In genomic region chrX:163957381-163957780, GRCm38 (mm10) we compare ENCODE assay signal across 8 mouse cellular contexts. TPM values are rescaled to one million over a fixed set of nuclear protein-coding genes. Genes with fewer than 3 reads are reported as not detected.
A peak's percentile ranks its signal among the peaks of the same experiment; 100 is the strongest.
DNase-seq lines count a peak whose midpoint lies in the region; ATAC-seq and TF ChIP-seq lines count a peak whose summit lies in the region.

No protein-coding gene starts in this region.

- DNase-seq in liver, adult 2 months (ENCODE audit: extremely low read depth, low read depth, low spot score): no peak
- DNase-seq in liver: no peak
- DNase-seq in intestine, embryonic 14.5 days (ENCODE audit: low spot score): no peak
- DNase-seq in right cerebral cortex, adult 18-20 months: no peak
- no peak for DNase-seq in frontal cortex, adult 2 months (ENCODE audit: extremely low spot score in 1 of 2, low spot score in 1 of 2)
- DNase-seq in thymus, postnatal 10 days (ENCODE audit: low spot score in 2 of 2): no peak

- no peak for ATAC-seq in embryonic facial prominence, embryonic 13.5 days (ENCODE audit: insufficient number of reproducible peaks, insufficient read depth, low FRiP score, low TSS enrichment, low read depth)
- peak; percentile 7; the same call in 1 of the 2 replicates for ATAC-seq in intestine, embryonic 14.5 days (replicated peaks; ENCODE audit: low FRiP score, low TSS enrichment, low read depth)
- 0 out of 2 replicates have a peak, but pooled peaks have one; percentile 4 for ATAC-seq in neural tube, embryonic 12.5 days (ENCODE audit: low FRiP score, low read depth)

- H3K36me3 ChIP-seq in liver, adult 2 months (ENCODE audit: control insufficient read depth, insufficient read depth, low read length): peaks cover 9% of the 10 kb centered on the region; the same call in 1 of the 2 replicates
- H3K36me3 ChIP-seq in embryonic facial prominence, embryonic 13.5 days: peaks cover 11% of the 10 kb centered on the region
- H3K36me3 ChIP-seq in intestine, embryonic 14.5 days (ENCODE audit: control insufficient read depth, insufficient read depth, low read length): peaks cover 29% of the 10 kb centered on the region
- peaks cover 3% of the 10 kb centered on the region; the same call in 1 of the 2 replicates for H3K36me3 ChIP-seq in neural tube, embryonic 12.5 days

- TF ChIP-seq POLR2A in liver, adult 2 months (IDR thresholded peaks at IDR 0.05; ENCODE audit: extremely low read depth, insufficient read depth, low read length): no peak

- no peaks in the 10 kb centered on the region for H3K27me3 ChIP-seq in liver, adult 2 months (ENCODE audit: control insufficient read depth, insufficient read depth, low read length)
- peaks cover 17% of the 10 kb centered on the region for H3K27me3 ChIP-seq in embryonic facial prominence, embryonic 13.5 days
- no peaks in the 10 kb centered on the region for H3K27me3 ChIP-seq in intestine, embryonic 14.5 days (replicated peaks; ENCODE audit: control insufficient read depth, insufficient read depth, low read length)
- H3K27me3 ChIP-seq in neural tube, embryonic 12.5 days (replicated peaks): no peaks in the 10 kb centered on the region

- 0 out of 2 replicates have a peak overlapping the region, but pooled peaks have one; percentile 0 for H3K27ac ChIP-seq in liver, adult 2 months (replicated peaks; ENCODE audit: insufficient read depth, low read depth, low read length)
- peak overlapping the region; percentile 98 for H3K27ac ChIP-seq in embryonic facial prominence, embryonic 13.5 days
- peak overlapping the region; percentile 91 for H3K27ac ChIP-seq in intestine, embryonic 14.5 days (ENCODE audit: low read depth)
- H3K27ac ChIP-seq in neural tube, embryonic 12.5 days: no peak overlapping the region

- H3K9me3 ChIP-seq in embryonic facial prominence, embryonic 13.5 days: no peaks in the 10 kb centered on the region
- H3K9me3 ChIP-seq in intestine, embryonic 14.5 days (ENCODE audit: control insufficient read depth, low read length): no peaks in the 10 kb centered on the region
- H3K9me3 ChIP-seq in neural tube, embryonic 12.5 days: no peaks in the 10 kb centered on the region

- no peaks in the 10 kb centered on the region for H3K79me2 ChIP-seq in liver, adult 2 months (ENCODE audit: control insufficient read depth, insufficient read depth, low read length)

- no peak for TF ChIP-seq CTCF in liver, adult 2 months (IDR thresholded peaks at IDR 0.05; ENCODE audit: low read depth, low read length)

- 11% methylated on average over 12 of the region's 12 CpGs for WGBS in liver, adult 2 months
- 36% methylated on average over 12 of the region's 12 CpGs for WGBS in embryonic facial prominence, embryonic 13.5 days
- 28% methylated on average over 12 of the region's 12 CpGs for WGBS in intestine, embryonic 14.5 days
- WGBS in neural tube, embryonic 12.5 days: 41% methylated on average over 12 of the region's 12 CpGs

- peak overlapping the region; percentile 100 for H3K4me3 ChIP-seq in liver, adult 2 months (ENCODE audit: insufficient read depth, low read depth, low read length)
- peak overlapping the region; percentile 61 for H3K4me3 ChIP-seq in embryonic facial prominence, embryonic 13.5 days
- H3K4me3 ChIP-seq in intestine, embryonic 14.5 days (ENCODE audit: low read depth, low read length): peak overlapping the region; percentile 48
- peak overlapping the region; percentile 63 for H3K4me3 ChIP-seq in neural tube, embryonic 12.5 days

- peak overlapping the region; percentile 60 for H3K4me2 ChIP-seq in embryonic facial prominence, embryonic 13.5 days
- H3K4me2 ChIP-seq in intestine, embryonic 14.5 days (ENCODE audit: low read length): peak overlapping the region; percentile 47
- H3K4me2 ChIP-seq in neural tube, embryonic 12.5 days (replicated peaks): peak overlapping the region; percentile 61

- peaks cover 2% of the 10 kb centered on the region; the same call in 1 of the 2 replicates for H3K4me1 ChIP-seq in liver, adult 2 months (ENCODE audit: control insufficient read depth, insufficient read depth, low read length)
- peaks cover 3% of the 10 kb centered on the region; the same call in 1 of the 2 replicates for H3K4me1 ChIP-seq in embryonic facial prominence, embryonic 13.5 days
- H3K4me1 ChIP-seq in intestine, embryonic 14.5 days (replicated peaks; ENCODE audit: control insufficient read depth, insufficient read depth, low read length): no peaks in the 10 kb centered on the region
- 0 out of 2 replicates have a peak, but pooled peaks cover 3% of the 10 kb centered on the region for H3K4me1 ChIP-seq in neural tube, embryonic 12.5 days

- H3K9ac ChIP-seq in liver, adult 2 months (ENCODE audit: low read depth, low read length): peak overlapping the region; percentile 57
- H3K9ac ChIP-seq in embryonic facial prominence, embryonic 13.5 days: peak overlapping the region; percentile 80
- H3K9ac ChIP-seq in intestine, embryonic 14.5 days (ENCODE audit: low read length): peak overlapping the region; percentile 77
- peak overlapping the region; percentile 73 for H3K9ac ChIP-seq in neural tube, embryonic 12.5 days

RNA-seq across cellular contexts. Expression of gene Zrsr2, which starts 1.1 kb away (rescaled TPM):
- total RNA-seq in liver, adult 2 months (2014; rRNA removed): 6.7 and 6.8 TPM in 2 replicates
- polyA plus RNA-seq in liver, adult 2 months (2012; rRNA removed): 4.9 and 5.4 TPM in 2 replicates
- 77.7 and 80.8 TPM in 2 replicates for polyA plus RNA-seq in embryonic facial prominence, embryonic 13.5 days (2015; fragmentation: Nextera tagmentation; extraction: Ambion mirVana)
- polyA plus RNA-seq in intestine, embryonic 14.5 days (2014; fragmentation: Nextera tagmentation; extraction: Ambion mirVana): 46.2 and 49.3 TPM in 2 replicates
- 76.5 and 77.9 TPM in 2 replicates for polyA plus RNA-seq in neural tube, embryonic 12.5 days (2016; fragmentation: Nextera tagmentation; extraction: Ambion mirVana)
- polyA plus RNA-seq in frontal cortex, adult 2 months (2012; rRNA removed): 38.0 and 46.2 TPM in 2 replicates

RNA-seq across cellular contexts. Expression of gene Ap1s2, which starts 48.6 kb away (rescaled TPM):
- 2.4 and 2.7 TPM in 2 replicates for total RNA-seq in liver, adult 2 months (2014; rRNA removed)
- 0.19 and 0.26 TPM in 2 replicates for polyA plus RNA-seq in liver, adult 2 months (2012; rRNA removed)
- polyA plus RNA-seq in embryonic facial prominence, embryonic 13.5 days (2015; fragmentation: Nextera tagmentation; extraction: Ambion mirVana): 21.7 and 22.7 TPM in 2 replicates
- polyA plus RNA-seq in intestine, embryonic 14.5 days (2014; fragmentation: Nextera tagmentation; extraction: Ambion mirVana): 27.4 and 27.6 TPM in 2 replicates
- polyA plus RNA-seq in neural tube, embryonic 12.5 days (2016; fragmentation: Nextera tagmentation; extraction: Ambion mirVana): 53.5 and 60.3 TPM in 2 replicates
- 52.7 and 54.2 TPM in 2 replicates for polyA plus RNA-seq in frontal cortex, adult 2 months (2012; rRNA removed)

Comparison
In these comparisons a context has a peak if more than half of its experiments do, and no peak if none do; other contexts are left out.
1. H3K4me3 ChIP-seq: peak in every context shown above with its lines; median percentile 100 in liver, adult 2 months; 63 in neural tube, embryonic 12.5 days; 61 in embryonic facial prominence, embryonic 13.5 days; 48 in intestine, embryonic 14.5 days.
2. RNA of gene Ap1s2, which starts 48.6 kb away (polyA plus RNA-seq): 53.5 to 60.3 TPM in neural tube, embryonic 12.5 days, 52.7 to 54.2 TPM in frontal cortex, adult 2 months, 27.4 to 27.6 TPM in intestine, embryonic 14.5 days and 21.7 to 22.7 TPM in embryonic facial prominence, embryonic 13.5 days; 0.19 to 0.26 TPM in liver, adult 2 months; every median in the first group is over 10 times any median in the second.
3. Peak in every context shown above with its lines, with median percentiles within 50 percentile points of each other: H3K9ac ChIP-seq and H3K4me2 ChIP-seq.